Mouse (Mus musculus) naive thymus-derived CD4-positive, alpha-beta T cell, adult 5 months (primary cell): Measurements from ENCODE around the gene Gm17359. TPM values are rescaled to one million over a fixed set of nuclear protein-coding genes. Genes with fewer than 3 reads are reported as not detected.

ENCODE experiments used
- polyA plus RNA-seq: library from polyadenylated mRNA; unstranded; fragments of 100-300 nt; shearing (Covaris generic); gene quantifications from one replicate; pipeline ENCODE4 v1.2.1, GENCODE M21; 2017

Gm17359 gene
- not detected for polyA plus RNA-seq

DNA sequence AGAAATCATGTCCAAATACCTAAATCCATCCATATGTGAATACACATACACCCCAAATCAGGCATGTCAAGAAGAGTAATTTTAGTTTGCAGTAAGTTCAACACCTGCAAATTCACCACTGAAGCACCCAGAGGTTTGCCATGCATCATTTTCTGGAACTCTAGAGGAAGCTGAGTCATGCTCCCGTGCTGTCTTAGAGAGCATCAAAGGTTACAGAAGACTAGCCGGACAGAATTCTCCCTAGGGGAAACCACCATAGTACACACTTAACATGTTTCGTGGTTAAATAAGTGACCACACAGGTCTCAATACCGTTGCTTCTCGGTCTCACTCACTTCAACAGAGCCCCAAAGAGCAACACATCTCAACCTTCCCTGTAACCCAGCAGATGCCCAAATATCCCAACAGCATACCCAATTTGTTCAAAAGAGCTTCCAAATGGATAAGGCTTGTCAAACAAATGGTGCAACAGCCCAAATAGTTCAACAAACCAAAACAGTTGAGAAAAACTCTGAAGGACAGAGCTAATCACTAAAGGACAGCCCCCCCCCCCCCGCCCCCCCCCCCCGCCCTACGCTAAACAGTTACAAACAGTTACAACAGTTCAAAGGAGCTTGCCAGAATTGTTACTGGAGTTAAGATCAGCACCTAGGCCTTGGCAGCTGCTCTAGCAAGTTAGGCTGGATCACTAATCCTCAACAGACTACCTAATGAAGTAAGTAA lies at the start of gene Gm17359:
TSS of gene Gm17359 (plus strand) at position 618 of the 723 bp plus-strand sequence.

Other genes starting within 250 kb of the Gm17359 start
- 31.0 TPM for gene Rapgef2, start 50.1 kb upstream of the Gm17359 start, polyA plus RNA-seq
- gene Fnip2, start 231.1 kb downstream of the Gm17359 start, polyA plus RNA-seq, result 0.57 TPM